Mouse (Mus musculus) G1E (cell line): ENCODE data around the gene Ppp1r13l. TPM values are rescaled to one million over a fixed set of nuclear protein-coding genes. Genes with fewer than 3 reads are reported as not detected.

Experiments used
- ATAC-seq: 2 replicates; pipeline ENCODE4 v1.8.0; 2016; ENCODE audit warnings: mild to moderate bottlenecking; ENCODE audit not compliant: insufficient number of reproducible peaks, poor library complexity, low FRiP score, severe bottlenecking; ENCODE audit errors: extremely low read depth
- DNase-seq: peaks from one replicate; pipeline ENCODE4 v3.0.0; 2012; ENCODE audit warnings: low spot score
- H3K27me3 ChIP-seq: 2 replicates; pipeline ENCODE4 v1.6.1; 2012; ENCODE audit warnings: mild to moderate bottlenecking, low read length, inconsistent platforms; ENCODE audit not compliant: insufficient read depth
- H3K36me3 ChIP-seq: replicated peaks from 2 replicates; pipeline ENCODE3; 2012; ENCODE audit warnings: mild to moderate bottlenecking, inconsistent platforms
- H3K4me1 ChIP-seq: 2 replicates; pipeline ENCODE4 v1.6.1; 2012; ENCODE audit warnings: low read depth, low read length, inconsistent platforms, mixed read lengths; ENCODE audit not compliant: insufficient read depth
- H3K4me3 ChIP-seq: 2 replicates; pipeline ENCODE4 v1.5.1; 2012; ENCODE audit warnings: low read depth, mild to moderate bottlenecking, inconsistent platforms, low read length, moderate library complexity, mixed read lengths
- H3K9me3 ChIP-seq: replicated peaks from 2 replicates; pipeline ENCODE4 v1.6.1; 2012; ENCODE audit warnings: inconsistent platforms
- CTCF ChIP-seq: IDR thresholded peaks from 2 replicates; pipeline ENCODE4 v1.5.1; 2012; ENCODE audit warnings: low read depth, low read length, inconsistent platforms, mixed read lengths
- GATA1 ChIP-seq: IDR thresholded peaks from 2 replicates; pipeline ENCODE4 v1.6.1; 2012; ENCODE audit warnings: borderline replicate concordance, low read length, inconsistent platforms, mixed read lengths
- GATA2 ChIP-seq: IDR thresholded peaks from 2 replicates; pipeline ENCODE4 v1.6.1; 2012; ENCODE audit warnings: low read depth, low read length, inconsistent platforms, borderline replicate concordance
- POLR2AphosphoS5 ChIP-seq: IDR thresholded peaks from 2 replicates; pipeline ENCODE4 v1.6.1; 2012; ENCODE audit warnings: low read depth, low read length, inconsistent platforms; ENCODE audit not compliant: insufficient replicate concordance
- TAL1 ChIP-seq: conservative IDR thresholded peaks from 2 replicates; pipeline ENCODE4 v1.6.1; 2012; ENCODE audit warnings: low read depth, low read length, inconsistent platforms, mixed read lengths
- polyA plus RNA-seq: library from polyadenylated mRNA; stranded (reverse); fragments of >175 nt; gene quantifications from 2 replicates; pipeline ENCODE4 v1.2.3, GENCODE M21; 2012
- total RNA-seq, 2 experiments: library from RNA; stranded (forward) in 1 of 2; stranded (reverse) in 1 of 2; fragments of 200-1000 nt in 1 of 2; fragments of >200 nt in 1 of 2; fragmentation: Nextera tagmentation in 1 of 2; gene quantifications; 2 replicates each; pipeline ENCODE4 v1.2.3; 2014 to 2017

The Ppp1r13l gene
- total and polyA plus RNA-seq, 3 experiments = 1.1 to 32.9 (median 15.2) TPM

DNA sequence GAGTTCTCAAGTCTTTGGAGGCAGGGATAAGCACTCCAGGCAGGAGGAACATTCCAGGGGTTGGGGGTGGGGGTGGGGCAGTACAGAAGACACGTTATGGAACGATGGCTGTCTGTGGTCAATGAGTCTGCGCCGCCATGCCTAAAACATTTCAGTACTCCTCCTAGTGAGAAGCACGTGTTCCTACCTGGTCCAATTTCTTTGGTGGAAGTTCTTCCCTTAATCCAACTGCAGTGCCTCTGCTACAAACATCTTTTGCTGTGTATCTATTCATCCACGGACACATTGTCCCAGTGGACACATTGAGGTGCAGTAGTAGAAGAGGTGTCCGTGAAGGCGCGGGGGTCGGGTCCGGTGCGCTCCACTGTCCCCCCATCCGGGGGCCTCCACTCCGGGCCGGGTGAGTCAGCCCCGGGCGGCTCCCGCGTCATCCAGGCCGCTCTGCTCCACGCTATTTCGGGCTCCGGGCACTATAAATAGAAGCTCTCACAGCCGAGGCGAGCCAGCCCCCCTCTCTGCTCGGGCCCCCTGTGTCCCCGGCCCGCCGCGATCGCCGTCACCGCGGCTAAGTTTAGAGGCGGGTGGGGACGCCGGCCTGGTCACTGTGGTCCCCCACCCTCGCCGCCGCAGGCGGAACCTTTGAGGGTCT, 17.7 kb upstream of the Ppp1r13l start:
- no peak overlapping the region for H3K4me3 ChIP-seq
- peaks cover 6% of the 10 kb centered on the region; the same call in 1 of the 2 replicates for H3K27me3 ChIP-seq
- ATAC-seq (no peak), DNase-seq (no peak)
- peaks cover 9% of the 10 kb centered on the region for H3K36me3 ChIP-seq
- no peak for TF ChIP-seq GATA1
- no peak for TF ChIP-seq CTCF
- TF ChIP-seq TAL1 = no peak
- TF ChIP-seq GATA2 = no peak
- no peak for TF ChIP-seq POLR2AphosphoS5
- peaks cover 22% of the 10 kb centered on the region for H3K4me1 ChIP-seq
- H3K9me3 ChIP-seq = no peaks in the 10 kb centered on the region

DNA sequence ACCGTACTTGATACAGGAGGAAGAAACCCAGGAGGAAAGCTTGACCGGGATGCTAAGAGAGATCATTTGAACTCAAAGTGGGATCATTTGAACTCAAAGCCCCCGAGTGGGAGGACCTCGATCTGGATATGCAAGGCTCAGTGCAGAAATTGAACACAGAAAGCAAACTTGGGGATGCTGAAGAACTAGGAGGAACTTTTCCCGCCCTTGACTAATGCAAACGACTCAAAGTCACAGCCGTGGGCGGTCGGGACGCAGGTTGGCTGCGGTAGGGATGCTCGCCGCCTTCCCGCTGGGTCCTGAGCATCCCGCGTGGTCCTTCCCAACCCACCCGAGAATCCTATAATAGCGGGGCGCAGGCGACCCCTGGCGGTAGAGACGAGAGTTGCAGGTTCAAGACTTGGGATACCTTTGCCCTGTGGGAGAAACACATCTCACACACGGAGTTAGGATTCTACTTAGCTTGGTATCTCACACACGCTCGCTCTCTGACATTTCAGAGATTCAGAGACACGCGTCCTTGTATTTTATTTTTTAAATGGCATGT, 17.0 kb upstream of the Ppp1r13l start:
- Histone ChIP-seq H3K27me3 (peaks cover 6% of the 10 kb centered on the region; the same call in 1 of the 2 replicates), H3K36me3 (peaks cover 12% of the 10 kb centered on the region), H3K4me3 (no peak overlapping the region), H3K9me3 (no peaks in the 10 kb centered on the region), H3K4me1 (peaks cover 22% of the 10 kb centered on the region)
- TF ChIP-seq GATA1 = no peak
- no peak for TF ChIP-seq TAL1
- no peak for TF ChIP-seq POLR2AphosphoS5
- no peak for TF ChIP-seq GATA2
- no peak for TF ChIP-seq CTCF
- ATAC-seq = no peak
- DNase-seq = no peak

DNA sequence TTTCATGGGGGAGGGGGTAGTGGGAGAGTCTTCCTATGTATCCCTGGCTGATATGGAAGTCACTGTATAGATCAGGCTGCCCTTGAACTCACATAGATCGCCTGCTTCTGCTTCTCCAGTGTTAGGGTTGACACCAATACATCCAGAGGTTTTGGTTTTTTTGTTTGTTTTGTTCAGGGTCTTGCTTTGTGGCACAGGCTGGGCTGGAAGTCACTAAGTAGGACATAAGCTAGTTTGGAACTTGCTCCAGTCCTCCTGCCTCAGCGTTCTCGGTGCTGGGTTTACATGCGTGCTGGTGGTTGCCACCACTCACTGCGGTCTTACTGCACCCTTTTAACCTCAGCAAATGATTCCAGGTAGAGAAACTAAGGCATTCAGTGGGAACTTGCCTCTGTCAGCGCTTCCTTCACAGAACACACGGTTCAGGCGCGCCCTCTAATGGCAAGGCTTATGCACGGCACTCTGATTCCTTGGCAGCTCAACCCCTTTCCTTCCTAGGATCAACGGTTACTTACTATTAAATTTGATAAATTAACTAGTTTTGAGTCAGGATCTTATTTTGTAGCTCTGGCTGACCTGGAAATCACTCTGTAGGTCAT, 16.2 kb upstream of the Ppp1r13l start:
- no peak for DNase-seq
- peaks cover 6% of the 10 kb centered on the region; the same call in 1 of the 2 replicates for H3K27me3 ChIP-seq
- peaks cover 20% of the 10 kb centered on the region for H3K36me3 ChIP-seq
- no peak overlapping the region for H3K4me3 ChIP-seq
- ATAC-seq = no peak
- TF ChIP-seq CTCF (peak; percentile 71), GATA2 (no peak)
- peaks cover 22% of the 10 kb centered on the region for H3K4me1 ChIP-seq
- H3K9me3 ChIP-seq = no peaks in the 10 kb centered on the region

DNA sequence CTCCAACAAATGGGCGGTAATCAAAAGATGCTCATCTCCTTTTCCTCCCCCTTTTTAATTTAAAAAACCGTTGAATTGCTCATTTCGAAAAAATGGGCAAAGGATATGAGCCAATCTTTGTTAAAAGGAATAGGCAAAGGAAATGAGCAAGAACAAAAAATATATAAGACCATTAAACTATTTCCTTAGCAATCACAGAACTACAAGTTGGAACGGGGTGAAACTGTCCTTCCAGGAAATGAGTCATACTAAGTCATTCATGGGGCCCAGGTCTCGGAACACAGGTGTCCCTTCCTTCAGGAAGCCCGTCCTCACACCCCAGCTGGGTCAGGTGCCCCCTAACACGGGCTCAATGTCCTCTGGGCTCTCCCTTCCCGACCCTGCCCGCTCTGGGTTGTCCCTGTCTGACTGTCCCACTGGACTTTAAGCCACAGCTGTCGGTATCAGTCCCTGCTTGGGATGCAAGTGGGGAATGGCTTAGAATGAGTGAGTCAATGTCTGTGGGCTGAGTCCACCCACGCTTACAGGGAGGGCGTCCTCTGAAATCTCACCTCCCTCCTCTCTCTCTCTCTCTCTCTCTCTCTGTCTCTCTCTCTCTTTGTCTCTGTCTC, 15.2 kb upstream of the Ppp1r13l start, which contains the start of gene Ercc1:
TSS of gene Ercc1 (plus strand) at position 542 of the 611 bp plus-strand sequence.
- H3K36me3 ChIP-seq = peaks cover 30% of the 10 kb centered on the region
- peaks cover 22% of the 10 kb centered on the region for H3K4me1 ChIP-seq
- H3K9me3 ChIP-seq = no peaks in the 10 kb centered on the region
- no peak for ATAC-seq
- peak within 1 kb of the TSS; percentile 79 for H3K4me3 ChIP-seq
- DNase-seq = no peak
- TF ChIP-seq TAL1 (no peak), POLR2AphosphoS5 (no peak), GATA2 (no peak), GATA1 (no peak), CTCF (no peak)
- H3K27me3 ChIP-seq = peaks cover 6% of the 10 kb centered on the region; the same call in 1 of the 2 replicates

DNA sequence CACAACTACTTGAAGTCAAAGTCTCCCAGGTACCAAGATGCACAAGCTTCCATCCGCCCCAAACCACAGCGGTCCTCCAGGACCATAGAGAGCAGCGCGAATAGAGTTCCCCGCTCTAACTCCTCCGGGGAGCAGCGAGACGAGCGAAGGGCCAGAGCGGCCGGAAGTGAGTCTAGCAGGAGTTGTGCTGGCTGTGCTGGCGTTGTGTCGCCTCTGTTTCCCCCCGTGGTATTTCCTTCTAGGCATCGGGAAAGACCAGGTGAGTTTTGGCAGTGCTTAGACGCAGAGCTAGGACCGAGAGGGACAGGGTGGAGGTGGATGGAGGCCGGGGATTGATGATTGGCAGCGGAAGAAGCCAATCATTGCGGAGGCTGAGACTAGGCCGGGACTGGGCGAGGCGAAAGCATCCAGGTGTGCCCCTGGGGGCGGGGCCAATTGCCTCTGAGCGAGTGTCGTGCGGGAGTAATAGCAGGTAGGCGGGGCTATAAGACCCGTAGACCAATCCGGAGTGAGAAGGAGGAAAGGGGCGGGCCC, 14.5 kb upstream of the Ppp1r13l start:
- Histone ChIP-seq H3K4me3 (peak overlapping the region; percentile 79), H3K4me1 (peaks cover 22% of the 10 kb centered on the region), H3K36me3 (peaks cover 37% of the 10 kb centered on the region), H3K27me3 (peaks cover 6% of the 10 kb centered on the region; the same call in 1 of the 2 replicates), H3K9me3 (no peaks in the 10 kb centered on the region)
- peak; percentile 90 for ATAC-seq
- TF ChIP-seq CTCF (no peak), TAL1 (no peak), GATA1 (no peak), GATA2 (no peak), POLR2AphosphoS5 (no peak)
- DNase-seq = peak; percentile 97
